Mouse (Mus musculus): ENCODE results near the gene Rrp1b. TPM values are rescaled to one million over a fixed set of nuclear protein-coding genes. Genes with fewer than 3 reads are reported as not detected.
"Not testable (repeated sequence)": the region's sequence is repeated elsewhere in the genome, so short reads cannot be mapped to it uniquely, and the experiment has no call there.

Gene Rrp1b
- polyA plus RNA-seq, 1 experiment: 2.1 TPM

- no peak for TF ChIP-seq TAL1 (IDR thresholded peaks at IDR 0.05; ENCODE audit: low read length)
- no peak for TF ChIP-seq GATA1 (IDR thresholded peaks at IDR 0.05; ENCODE audit: low read length)
- H3K4me3 ChIP-seq (replicated peaks): no peak overlapping the region
- peaks cover 83% of the 10 kb centered on the region for H3K4me1 ChIP-seq (ENCODE audit: control insufficient read depth)
- H3K36me3 ChIP-seq (ENCODE audit: control insufficient read depth): peaks cover 21% of the 10 kb centered on the region
- peaks cover 13% of the 10 kb centered on the region for H3K27me3 ChIP-seq (ENCODE audit: control insufficient read depth)
- no peaks in the 10 kb centered on the region for H3K9me3 ChIP-seq (ENCODE audit: control insufficient read depth, low read length)
Measured at GRCm38 (mm10) chr17:32106358-32106757, 70.5 kb downstream of the Rrp1b start.

DNA sequence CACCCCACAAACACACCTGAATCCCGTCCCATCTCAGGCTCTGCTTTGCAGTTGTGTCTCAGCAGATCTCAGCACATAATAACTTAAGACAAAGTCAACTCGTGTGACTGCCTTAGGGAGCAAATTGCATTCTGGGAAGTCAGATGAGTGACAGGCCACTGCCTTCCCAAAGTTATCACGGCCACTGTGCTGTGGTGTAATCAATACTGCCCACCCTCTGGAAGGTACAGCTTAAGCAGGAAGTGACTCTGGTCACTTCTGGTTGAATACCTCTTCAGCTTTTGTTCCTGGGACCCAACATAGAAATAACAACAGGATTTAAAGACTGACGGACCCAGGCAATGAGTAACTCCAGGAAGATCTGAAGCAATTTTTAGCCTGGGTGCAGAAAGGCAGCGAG is 72.0 kb downstream of the Rrp1b start:
- Histone ChIP-seq H3K27me3 (ENCODE audit: control insufficient read depth) (peaks cover 8% of the 10 kb centered on the region), H3K9me3 (ENCODE audit: control insufficient read depth, low read length) (no peaks in the 10 kb centered on the region), H3K36me3 (ENCODE audit: control insufficient read depth) (peaks cover 21% of the 10 kb centered on the region), H3K4me1 (ENCODE audit: control insufficient read depth) (peaks cover 87% of the 10 kb centered on the region), H3K4me3 (replicated peaks) (peak overlapping the region; percentile 12)
- TF ChIP-seq TAL1 (IDR thresholded peaks at IDR 0.05; ENCODE audit: low read length) (no peak), GATA1 (IDR thresholded peaks at IDR 0.05; ENCODE audit: low read length) (no peak)

DNA sequence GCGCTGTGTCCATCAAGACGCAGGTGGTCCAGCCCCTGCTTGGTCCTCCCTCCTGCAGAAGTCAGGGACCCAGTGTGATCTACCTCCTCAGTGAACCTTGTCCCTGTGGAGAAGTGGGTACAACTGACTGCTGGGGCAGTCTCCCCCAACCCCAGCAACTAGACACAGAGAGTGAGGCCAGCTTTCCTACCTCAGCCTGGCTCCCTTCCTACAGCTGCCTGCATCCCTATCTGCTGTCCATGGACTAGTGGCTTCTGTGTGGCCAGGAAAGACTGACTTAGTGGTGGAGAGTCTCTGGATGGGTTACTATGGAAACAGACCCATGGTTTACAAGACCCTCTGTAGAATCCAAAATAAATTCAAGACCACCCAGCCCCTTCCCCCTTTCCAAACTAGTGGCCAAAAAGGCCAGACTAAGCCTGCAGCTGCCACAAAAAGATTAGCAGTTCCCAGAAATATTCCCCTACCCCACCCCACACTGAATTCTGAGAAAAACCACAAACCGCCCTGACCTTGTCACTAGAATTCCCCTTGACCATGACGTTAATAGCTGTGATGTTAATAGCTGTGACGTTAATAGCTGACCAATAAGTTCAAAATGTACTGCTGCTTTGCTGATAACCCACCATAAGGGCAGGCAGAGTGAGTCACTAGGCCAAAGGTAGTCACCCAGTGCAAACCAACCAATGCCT is 72.6 kb downstream of the Rrp1b start:
- peaks cover 88% of the 10 kb centered on the region for H3K4me1 ChIP-seq (ENCODE audit: control insufficient read depth)
- not testable (repeated sequence) for H3K9me3 ChIP-seq (ENCODE audit: control insufficient read depth, low read length)
- peak overlapping the region; percentile 28 for H3K4me3 ChIP-seq (replicated peaks)

DNA sequence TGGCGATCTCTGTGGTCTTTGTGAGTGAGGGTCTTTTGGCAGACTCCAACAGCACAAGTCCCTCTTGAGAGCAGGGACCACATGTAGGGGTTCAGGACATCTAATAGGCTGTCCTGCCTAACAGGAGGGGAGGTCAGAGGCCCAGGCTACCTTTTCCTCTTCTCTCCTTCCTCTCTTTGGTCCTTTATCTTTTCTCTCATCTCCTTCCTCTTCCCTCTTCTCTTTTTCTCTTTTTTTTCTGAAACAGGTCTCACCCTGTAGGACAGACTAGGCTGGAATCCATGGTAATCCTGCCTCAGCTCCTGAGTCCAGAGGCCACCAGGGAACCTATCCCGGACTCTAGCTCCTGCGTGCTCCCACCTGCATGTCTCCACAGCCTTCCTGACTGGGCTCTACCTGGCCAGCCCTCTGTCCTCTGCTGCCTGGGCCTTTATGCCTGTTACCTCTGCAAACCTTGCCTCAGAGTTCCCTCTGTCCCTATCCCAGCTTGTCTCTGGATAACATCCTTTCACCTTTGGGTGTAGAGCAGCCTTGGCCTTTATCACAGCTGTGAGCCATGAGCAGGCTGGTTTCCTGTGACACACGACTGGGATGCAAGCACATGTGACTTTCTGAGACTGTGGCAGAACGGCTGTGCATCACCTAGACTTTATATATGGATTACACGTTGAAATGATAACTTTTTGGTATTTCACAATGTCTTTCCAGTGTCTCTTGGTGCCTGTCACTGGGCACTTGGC is 73.5 kb downstream of the Rrp1b start:
- Histone ChIP-seq H3K4me3 (replicated peaks) (no peak overlapping the region), H3K4me1 (ENCODE audit: control insufficient read depth) (peaks cover 97% of the 10 kb centered on the region), H3K36me3 (ENCODE audit: control insufficient read depth) (peaks cover 21% of the 10 kb centered on the region), H3K27me3 (ENCODE audit: control insufficient read depth) (peaks cover 4% of the 10 kb centered on the region; the same call in 1 of the 2 replicates), H3K9me3 (ENCODE audit: control insufficient read depth, low read length) (no peaks in the 10 kb centered on the region)
- TF ChIP-seq TAL1 (IDR thresholded peaks at IDR 0.05; ENCODE audit: low read length) (no peak), GATA1 (IDR thresholded peaks at IDR 0.05; ENCODE audit: low read length) (peak; percentile 53)

More for the DNA sequence above, 72.6 kb downstream of the Rrp1b start:
- H3K36me3 ChIP-seq (ENCODE audit: control insufficient read depth): peaks cover 21% of the 10 kb centered on the region
- TF ChIP-seq TAL1 (IDR thresholded peaks at IDR 0.05; ENCODE audit: low read length): peak; percentile 69
- H3K27me3 ChIP-seq (ENCODE audit: control insufficient read depth): not testable (repeated sequence)

DNA sequence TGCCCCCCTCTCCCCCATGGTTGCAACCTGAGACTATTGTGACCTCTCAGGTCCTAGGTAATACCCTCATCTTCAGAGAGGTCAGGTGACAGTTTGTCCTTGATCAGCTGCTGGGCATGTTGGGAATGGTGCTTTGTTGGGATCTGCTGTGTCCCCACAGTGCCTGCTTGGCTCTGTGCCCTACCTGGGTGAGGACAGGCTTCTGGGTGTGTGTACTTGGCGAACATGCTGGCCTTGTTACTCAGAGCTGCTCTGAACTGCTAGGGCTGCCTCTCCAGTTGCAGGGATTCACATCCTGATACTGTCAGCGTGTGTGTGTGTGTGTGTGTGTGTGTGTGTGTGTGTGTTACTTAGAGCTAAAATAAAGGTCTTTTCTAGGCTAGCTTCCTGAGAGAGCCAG is 74.5 kb downstream of the Rrp1b start:
- TF ChIP-seq GATA1 (IDR thresholded peaks at IDR 0.05; ENCODE audit: low read length): no peak
- no peak for TF ChIP-seq TAL1 (IDR thresholded peaks at IDR 0.05; ENCODE audit: low read length)
- no peak overlapping the region for H3K4me3 ChIP-seq (replicated peaks)
- no peaks in the 10 kb centered on the region for H3K9me3 ChIP-seq (ENCODE audit: control insufficient read depth, low read length)
- H3K36me3 ChIP-seq (ENCODE audit: control insufficient read depth): peaks cover 27% of the 10 kb centered on the region
- H3K4me1 ChIP-seq (ENCODE audit: control insufficient read depth): peaks cover 96% of the 10 kb centered on the region
- no peaks in the 10 kb centered on the region for H3K27me3 ChIP-seq (ENCODE audit: control insufficient read depth)

- Histone ChIP-seq H3K27me3 (ENCODE audit: control insufficient read depth) (no peaks in the 10 kb centered on the region), H3K4me3 (replicated peaks) (peak overlapping the region; percentile 8), H3K36me3 (ENCODE audit: control insufficient read depth) (peaks cover 34% of the 10 kb centered on the region), H3K4me1 (ENCODE audit: control insufficient read depth) (peaks cover 97% of the 10 kb centered on the region), H3K9me3 (ENCODE audit: control insufficient read depth, low read length) (no peaks in the 10 kb centered on the region)
- TF ChIP-seq TAL1 (IDR thresholded peaks at IDR 0.05; ENCODE audit: low read length): no peak
- TF ChIP-seq GATA1 (IDR thresholded peaks at IDR 0.05; ENCODE audit: low read length): no peak
Measured at GRCm38 (mm10) chr17:32110980-32111780, 75.3 kb downstream of the Rrp1b start.

Other genes with a start within 250 kb of the Rrp1b start
- 0.87 and 1.0 TPM in 2 replicates for gene Sik1, start 180.3 kb upstream of the Rrp1b start, polyA plus RNA-seq (2012)
- not detected in 2 replicates for gene Hsf2bp, start 249 bp downstream of the Rrp1b start, polyA plus RNA-seq (2012)
- 0.01 TPM in 1 of 2 replicates, not detected in the other for gene Notch3, start 130.8 kb downstream of the Rrp1b start, polyA plus RNA-seq (2012)
- not detected in 2 replicates for gene Ephx3, start 153.4 kb downstream of the Rrp1b start, polyA plus RNA-seq (2012)
- gene Brd4, start 248.6 kb downstream of the Rrp1b start, polyA plus RNA-seq (2012): 26.1 and 31.0 TPM in 2 replicates

Measured in erythroblast, embryonic 14.5 days (primary cell).